Mouse (Mus musculus): ENCODE measurements at regions not wholly inside any gene's neighbourhood (a gene's known extent, or its start where the extent isn't known, plus 50 kb on each side); places are given as distances from the start of the nearest gene placed in this dataset.

DNA sequence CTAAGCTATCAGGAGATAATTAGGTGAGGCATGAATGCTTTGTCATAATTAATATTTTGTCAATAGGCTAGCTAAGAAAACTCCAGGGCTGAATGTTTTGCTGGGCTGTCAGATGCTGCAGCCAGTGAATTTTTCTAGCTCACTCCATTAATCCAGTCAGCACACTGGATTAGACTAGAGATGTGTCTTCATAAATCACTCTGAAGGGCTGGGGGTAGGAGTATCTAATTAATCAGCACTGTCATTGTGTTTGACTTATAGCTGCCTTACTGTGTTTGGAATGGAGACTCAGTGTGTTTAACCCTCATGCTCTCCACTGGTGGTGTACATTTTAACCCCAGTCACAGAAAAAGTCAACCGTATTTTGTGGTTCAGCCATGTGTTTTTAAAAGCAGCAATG is 179.9 kb upstream of the Isl1 start:
- ATAC-seq = no peak
- no peak overlapping the region for H3K27ac ChIP-seq (ENCODE audit: low read length)
- 71% methylated on average over 1 of the region's 1 CpGs for WGBS

DNA sequence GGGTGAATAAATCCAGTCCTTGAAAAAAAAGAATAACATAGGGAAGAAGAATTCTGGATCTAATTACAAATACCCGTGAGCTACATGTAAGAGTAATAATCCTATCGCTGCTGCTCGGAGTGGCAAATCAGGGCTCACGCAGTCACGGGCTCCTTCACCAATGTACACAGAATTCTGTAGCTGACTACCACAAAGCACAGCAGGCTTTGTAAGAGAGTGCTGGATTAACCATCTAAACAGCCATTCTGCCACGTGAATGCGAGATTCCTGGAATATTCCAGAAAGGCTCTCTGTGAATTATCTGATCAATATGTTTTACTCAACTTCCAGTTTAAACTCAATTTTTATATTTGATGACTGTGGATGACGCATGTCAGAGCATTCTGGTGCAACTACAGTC is 165.1 kb upstream of the Isl1 start:
- no peaks in the 10 kb centered on the region for H3K9me3 ChIP-seq (replicated peaks; ENCODE audit: control insufficient read depth, low read length, poor library complexity, severe bottlenecking)
- H3K27me3 ChIP-seq (ENCODE audit: control insufficient read depth, insufficient read depth, low read depth, low read length) = no peaks in the 10 kb centered on the region
- H3K9ac ChIP-seq (ENCODE audit: low read depth, low read length) = no peak overlapping the region
- no peaks in the 10 kb centered on the region for H3K36me3 ChIP-seq (ENCODE audit: control insufficient read depth, insufficient read depth, low read length)
- H3K4me2 ChIP-seq (ENCODE audit: low read length) = no peak overlapping the region
- 68% methylated on average over 8 of the region's 8 CpGs for WGBS
- H3K27ac ChIP-seq (ENCODE audit: low read length) = no peak overlapping the region
- no peak overlapping the region for H3K4me3 ChIP-seq (ENCODE audit: low read depth, low read length)
- ATAC-seq = no peak
- no peaks in the 10 kb centered on the region for H3K4me1 ChIP-seq (ENCODE audit: control insufficient read depth, insufficient read depth, low read length)

More for the DNA sequence above, 179.9 kb upstream of the Isl1 start:
- Histone ChIP-seq H3K4me3 (ENCODE audit: low read depth, low read length) (no peak overlapping the region), H3K4me2 (ENCODE audit: low read length) (no peak overlapping the region), H3K36me3 (ENCODE audit: control insufficient read depth, insufficient read depth, low read length) (no peaks in the 10 kb centered on the region), H3K4me1 (ENCODE audit: control insufficient read depth, insufficient read depth, low read length) (no peaks in the 10 kb centered on the region), H3K9me3 (replicated peaks; ENCODE audit: control insufficient read depth, low read length, poor library complexity, severe bottlenecking) (no peaks in the 10 kb centered on the region), H3K27me3 (ENCODE audit: control insufficient read depth, insufficient read depth, low read depth, low read length) (no peaks in the 10 kb centered on the region), H3K9ac (ENCODE audit: low read depth, low read length) (no peak overlapping the region)

DNA sequence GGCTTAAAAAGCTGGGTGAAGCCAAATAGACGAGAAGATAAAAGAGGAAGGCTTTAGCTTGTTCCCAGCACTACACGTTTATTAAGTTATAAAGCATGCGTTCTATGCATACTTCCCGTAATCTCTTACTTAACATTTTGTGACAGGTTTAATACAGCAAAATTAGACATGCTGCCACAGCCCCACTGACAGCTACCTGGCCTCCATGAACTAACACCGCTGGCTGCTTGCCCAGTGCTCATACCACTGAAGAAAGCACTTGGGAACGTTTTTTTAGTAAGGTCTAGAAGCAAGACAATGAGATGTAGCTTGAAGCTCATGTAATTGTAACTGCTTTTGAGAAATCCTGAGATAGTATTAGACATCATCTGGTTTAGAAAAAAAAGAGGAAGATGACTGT is 152.3 kb upstream of the Isl1 start:
- no peak overlapping the region for H3K27ac ChIP-seq (ENCODE audit: low read length)
- 53% methylated on average over 6 of the region's 6 CpGs for WGBS

DNA sequence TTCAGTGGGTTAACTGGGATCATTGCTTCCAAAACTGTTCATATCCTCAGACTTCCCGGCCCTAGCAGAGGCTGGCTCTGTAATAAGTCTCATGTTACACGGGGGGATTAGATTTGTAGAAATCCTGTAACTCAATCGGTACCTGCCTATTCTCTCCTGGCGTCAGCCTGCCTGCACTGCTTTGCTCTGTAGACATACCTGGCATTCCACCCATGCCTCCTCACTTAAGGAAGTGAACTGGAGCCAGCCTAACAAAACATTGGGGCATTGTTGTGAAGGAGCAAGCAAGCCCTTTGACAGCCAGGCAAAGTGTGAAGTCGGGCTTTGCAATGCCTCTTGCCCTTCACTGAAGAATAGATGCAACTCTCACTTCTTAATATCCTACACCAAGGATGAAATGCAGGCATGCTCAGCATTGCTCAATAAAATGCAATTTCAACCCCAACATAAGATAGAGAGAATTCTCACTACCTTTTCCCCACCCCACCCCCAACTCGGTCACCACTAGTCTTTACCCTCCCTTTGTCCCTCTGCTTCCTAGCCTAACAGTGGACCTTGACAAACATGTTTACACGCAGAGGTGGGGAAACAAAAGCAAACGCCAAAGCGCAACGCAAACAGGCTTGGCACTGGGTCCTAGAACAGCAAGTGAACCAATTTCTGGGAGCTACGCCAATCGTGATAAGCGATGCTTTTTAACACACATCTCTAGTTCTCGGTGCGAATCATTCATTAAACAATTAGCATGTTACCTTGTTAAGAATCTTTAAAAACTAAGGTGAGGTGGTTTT is 133.9 kb upstream of the Isl1 start:
- Histone ChIP-seq H3K27ac (ENCODE audit: low read length) (no peak overlapping the region), H3K36me3 (ENCODE audit: control insufficient read depth, insufficient read depth, low read length) (no peaks in the 10 kb centered on the region), H3K27me3 (ENCODE audit: control insufficient read depth, insufficient read depth, low read depth, low read length) (no peaks in the 10 kb centered on the region), H3K4me3 (ENCODE audit: low read depth, low read length) (no peak overlapping the region), H3K9me3 (replicated peaks; ENCODE audit: control insufficient read depth, low read length, poor library complexity, severe bottlenecking) (no peaks in the 10 kb centered on the region), H3K4me2 (ENCODE audit: low read length) (peak overlapping the region; percentile 26; the same call in 1 of the 2 replicates), H3K4me1 (ENCODE audit: control insufficient read depth, insufficient read depth, low read length) (no peaks in the 10 kb centered on the region), H3K9ac (ENCODE audit: low read depth, low read length) (no peak overlapping the region)
- ATAC-seq = no peak
- 41% methylated on average over 15 of the region's 15 CpGs for WGBS

More for the DNA sequence above, 152.3 kb upstream of the Isl1 start:
- Histone ChIP-seq H3K4me2 (ENCODE audit: low read length) (no peak overlapping the region), H3K9me3 (replicated peaks; ENCODE audit: control insufficient read depth, low read length, poor library complexity, severe bottlenecking) (no peaks in the 10 kb centered on the region), H3K4me3 (ENCODE audit: low read depth, low read length) (no peak overlapping the region), H3K27me3 (ENCODE audit: control insufficient read depth, insufficient read depth, low read depth, low read length) (no peaks in the 10 kb centered on the region), H3K36me3 (ENCODE audit: control insufficient read depth, insufficient read depth, low read length) (no peaks in the 10 kb centered on the region), H3K9ac (ENCODE audit: low read depth, low read length) (no peak overlapping the region), H3K4me1 (ENCODE audit: control insufficient read depth, insufficient read depth, low read length) (no peaks in the 10 kb centered on the region)
- ATAC-seq = no peak

DNA sequence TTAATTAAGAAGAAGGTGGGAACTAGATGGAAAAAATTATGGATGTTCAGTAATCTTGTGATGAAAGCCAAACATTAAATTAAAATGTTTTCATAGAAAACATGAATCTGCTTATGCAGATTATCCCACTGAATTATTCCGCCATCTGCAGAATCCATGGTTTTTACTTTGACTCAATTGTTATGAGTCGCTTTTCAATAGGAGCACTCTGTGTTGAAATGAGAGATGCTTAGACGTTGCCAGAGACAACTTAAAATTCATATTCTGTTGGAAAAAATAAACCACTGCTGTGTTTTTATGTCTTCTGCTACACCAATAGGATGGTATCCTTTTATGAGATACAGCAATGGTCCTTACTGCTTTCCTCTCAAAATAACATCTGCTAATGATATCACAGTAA is 108.3 kb upstream of the Isl1 start:
- Histone ChIP-seq H3K9me3 (replicated peaks; ENCODE audit: control insufficient read depth, low read length, poor library complexity, severe bottlenecking) (no peaks in the 10 kb centered on the region), H3K4me2 (ENCODE audit: low read length) (no peak overlapping the region), H3K27me3 (ENCODE audit: control insufficient read depth, insufficient read depth, low read depth, low read length) (no peaks in the 10 kb centered on the region), H3K27ac (ENCODE audit: low read length) (no peak overlapping the region), H3K4me1 (ENCODE audit: control insufficient read depth, insufficient read depth, low read length) (peaks cover 3% of the 10 kb centered on the region; the same call in 1 of the 2 replicates), H3K36me3 (ENCODE audit: control insufficient read depth, insufficient read depth, low read length) (no peaks in the 10 kb centered on the region), H3K4me3 (ENCODE audit: low read depth, low read length) (no peak overlapping the region), H3K9ac (ENCODE audit: low read depth, low read length) (no peak overlapping the region)
- no peak for ATAC-seq
- WGBS = 68% methylated on average over 3 of the region's 3 CpGs

DNA sequence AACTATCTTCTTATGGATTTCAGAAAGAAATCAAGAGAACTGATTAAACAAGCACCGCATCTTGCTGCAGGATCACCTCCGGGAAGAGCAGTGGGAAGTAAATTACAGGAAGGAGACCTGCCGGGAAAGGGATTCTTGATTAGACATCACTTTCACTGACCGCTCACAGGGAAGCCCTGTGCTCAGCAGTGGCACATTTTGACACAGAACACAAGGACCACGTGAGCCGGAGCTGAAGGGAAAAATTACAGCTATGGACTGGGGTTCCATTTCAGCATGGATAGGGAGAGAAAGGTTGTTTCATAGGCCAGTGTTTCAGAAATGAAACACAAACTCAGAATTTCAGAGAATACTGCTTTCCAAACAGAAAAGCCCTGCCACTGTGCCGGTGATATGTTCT is 105.0 kb upstream of the Isl1 start:
- Histone ChIP-seq H3K9me3 (replicated peaks; ENCODE audit: control insufficient read depth, low read length, poor library complexity, severe bottlenecking) (no peaks in the 10 kb centered on the region), H3K9ac (ENCODE audit: low read depth, low read length) (no peak overlapping the region), H3K27ac (ENCODE audit: low read length) (no peak overlapping the region), H3K4me2 (ENCODE audit: low read length) (no peak overlapping the region), H3K27me3 (ENCODE audit: control insufficient read depth, insufficient read depth, low read depth, low read length) (no peaks in the 10 kb centered on the region), H3K36me3 (ENCODE audit: control insufficient read depth, insufficient read depth, low read length) (no peaks in the 10 kb centered on the region), H3K4me3 (ENCODE audit: low read depth, low read length) (no peak overlapping the region), H3K4me1 (ENCODE audit: control insufficient read depth, insufficient read depth, low read length) (peaks cover 3% of the 10 kb centered on the region; the same call in 1 of the 2 replicates)
- ATAC-seq = 0 out of 2 replicates have a peak, but pooled peaks have one; percentile 36
- WGBS = 48% methylated on average over 7 of the region's 7 CpGs

DNA sequence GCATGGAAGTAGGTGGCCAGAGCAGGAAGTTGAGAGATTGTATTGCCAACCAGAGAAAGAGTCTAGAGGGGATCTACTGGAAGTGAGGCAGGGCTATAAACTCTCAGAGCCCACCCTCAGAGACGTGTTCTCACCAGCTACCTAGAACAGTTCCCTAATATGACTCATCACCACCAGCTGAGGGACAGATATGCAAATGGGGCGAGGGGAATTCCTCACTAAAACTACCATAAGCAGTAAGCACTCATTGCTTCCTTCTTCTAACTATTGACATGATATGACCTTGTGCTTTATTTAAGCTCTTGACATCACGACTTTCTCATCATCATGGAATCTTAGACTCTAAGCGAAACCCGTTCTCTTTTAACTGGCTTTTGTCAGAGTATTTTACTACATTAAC is 101.2 kb upstream of the Isl1 start:
- 77% methylated on average over 5 of the region's 5 CpGs for WGBS
- Histone ChIP-seq H3K27ac (ENCODE audit: low read length) (no peak overlapping the region), H3K4me3 (ENCODE audit: low read depth, low read length) (no peak overlapping the region), H3K9me3 (replicated peaks; ENCODE audit: control insufficient read depth, low read length, poor library complexity, severe bottlenecking) (no peaks in the 10 kb centered on the region), H3K27me3 (ENCODE audit: control insufficient read depth, insufficient read depth, low read depth, low read length) (no peaks in the 10 kb centered on the region), H3K4me1 (ENCODE audit: control insufficient read depth, insufficient read depth, low read length) (peaks cover 3% of the 10 kb centered on the region; the same call in 1 of the 2 replicates), H3K9ac (ENCODE audit: low read depth, low read length) (no peak overlapping the region), H3K36me3 (ENCODE audit: control insufficient read depth, insufficient read depth, low read length) (no peaks in the 10 kb centered on the region), H3K4me2 (ENCODE audit: low read length) (no peak overlapping the region)
- no peak for ATAC-seq

Data from midbrain, embryonic 16.5 days (tissue).